Mouse (Mus musculus): Measurements from ENCODE around the gene Atrnl1. TPM values are rescaled to one million over a fixed set of nuclear protein-coding genes. Genes with fewer than 3 reads are reported as not detected.
A peak's percentile ranks its signal among the peaks of the same experiment; 100 is the strongest.

Atrnl1 gene
- polyA plus RNA-seq, 1 experiment from 2014 or later: 2.9 TPM

GRCm38 (mm10) chr19:57612179-57612472 lies 1.3 kb downstream of the Atrnl1 start:
- WGBS: 10% methylated on average over 2 of the region's 2 CpGs
- H3K4me1 ChIP-seq (replicated peaks; ENCODE audit: control insufficient read depth, insufficient read depth, low read length): peaks cover 9% of the 10 kb centered on the region; the same call in 1 of the 2 replicates
- H3K27me3 ChIP-seq (replicated peaks; ENCODE audit: control insufficient read depth, insufficient read depth, low read length): no peaks in the 10 kb centered on the region
- no peak for DNase-seq (ENCODE audit: low spot score)
- no peak for ATAC-seq (replicated peaks; ENCODE audit: low FRiP score)
- peak overlapping the region; percentile 99 for H3K4me2 ChIP-seq
- no peak overlapping the region for H3K27ac ChIP-seq (ENCODE audit: low read depth, low read length)
- no peaks in the 10 kb centered on the region for H3K9me3 ChIP-seq (ENCODE audit: control insufficient read depth, low read length)
- no peaks in the 10 kb centered on the region for H3K36me3 ChIP-seq (ENCODE audit: control insufficient read depth, insufficient read depth, low read length)
- peak overlapping the region; percentile 84 for H3K9ac ChIP-seq (ENCODE audit: low read depth, low read length)
- H3K4me3 ChIP-seq (ENCODE audit: low read depth, low read length): peak overlapping the region; percentile 89

GRCm38 (mm10) chr19:57615972-57616621 lies 5.3 kb downstream of the Atrnl1 start:
- 89% methylated on average over 9 of the region's 9 CpGs for WGBS
- no peak for ATAC-seq (replicated peaks; ENCODE audit: low FRiP score)
- DNase-seq (ENCODE audit: low spot score): no peak
- Histone ChIP-seq H3K27ac (ENCODE audit: low read depth, low read length) (no peak overlapping the region), H3K9ac (ENCODE audit: low read depth, low read length) (no peak overlapping the region), H3K9me3 (ENCODE audit: control insufficient read depth, low read length) (no peaks in the 10 kb centered on the region), H3K27me3 (replicated peaks; ENCODE audit: control insufficient read depth, insufficient read depth, low read length) (no peaks in the 10 kb centered on the region), H3K4me2 (no peak overlapping the region), H3K4me1 (replicated peaks; ENCODE audit: control insufficient read depth, insufficient read depth, low read length) (peaks cover 9% of the 10 kb centered on the region; the same call in 1 of the 2 replicates), H3K36me3 (ENCODE audit: control insufficient read depth, insufficient read depth, low read length) (no peaks in the 10 kb centered on the region), H3K4me3 (ENCODE audit: low read depth, low read length) (no peak overlapping the region)

GRCm38 (mm10) chr19:57619088-57619487 lies 8.3 kb downstream of the Atrnl1 start:
- no peak for DNase-seq (ENCODE audit: low spot score)
- Histone ChIP-seq H3K4me2 (no peak overlapping the region), H3K36me3 (ENCODE audit: control insufficient read depth, insufficient read depth, low read length) (no peaks in the 10 kb centered on the region), H3K9ac (ENCODE audit: low read depth, low read length) (no peak overlapping the region), H3K27me3 (replicated peaks; ENCODE audit: control insufficient read depth, insufficient read depth, low read length) (no peaks in the 10 kb centered on the region), H3K27ac (ENCODE audit: low read depth, low read length) (no peak overlapping the region), H3K4me1 (replicated peaks; ENCODE audit: control insufficient read depth, insufficient read depth, low read length) (no peaks in the 10 kb centered on the region), H3K4me3 (ENCODE audit: low read depth, low read length) (no peak overlapping the region), H3K9me3 (ENCODE audit: control insufficient read depth, low read length) (no peaks in the 10 kb centered on the region)
- 80% methylated on average over 9 of the region's 9 CpGs for WGBS
- no peak for ATAC-seq (replicated peaks; ENCODE audit: low FRiP score)

- no peaks in the 10 kb centered on the region for H3K4me1 ChIP-seq (replicated peaks; ENCODE audit: control insufficient read depth, insufficient read depth, low read length)
- no peak overlapping the region for H3K9ac ChIP-seq (ENCODE audit: low read depth, low read length)
- no peaks in the 10 kb centered on the region for H3K36me3 ChIP-seq (ENCODE audit: control insufficient read depth, insufficient read depth, low read length)
- DNase-seq (ENCODE audit: low spot score) (no peak), ATAC-seq (replicated peaks; ENCODE audit: low FRiP score) (no peak)
- H3K4me2 ChIP-seq: 0 out of 2 replicates have a peak overlapping the region, but pooled peaks have one; percentile 5
- no peak overlapping the region for H3K4me3 ChIP-seq (ENCODE audit: low read depth, low read length)
- WGBS: 59% methylated on average over 19 of the region's 19 CpGs
- H3K27me3 ChIP-seq (replicated peaks; ENCODE audit: control insufficient read depth, insufficient read depth, low read length): no peaks in the 10 kb centered on the region
- no peaks in the 10 kb centered on the region for H3K9me3 ChIP-seq (ENCODE audit: control insufficient read depth, low read length)
- H3K27ac ChIP-seq (ENCODE audit: low read depth, low read length): no peak overlapping the region
These were observed 11.0 kb downstream of the Atrnl1 start for GRCm38 (mm10) chr19:57621814-57622213.

- H3K27me3 ChIP-seq (replicated peaks; ENCODE audit: control insufficient read depth, insufficient read depth, low read length): no peaks in the 10 kb centered on the region
- H3K4me3 ChIP-seq (ENCODE audit: low read depth, low read length): no peak overlapping the region
- no peak overlapping the region for H3K9ac ChIP-seq (ENCODE audit: low read depth, low read length)
- H3K36me3 ChIP-seq (ENCODE audit: control insufficient read depth, insufficient read depth, low read length): no peaks in the 10 kb centered on the region
- ATAC-seq (replicated peaks; ENCODE audit: low FRiP score): no peak
- H3K9me3 ChIP-seq (ENCODE audit: control insufficient read depth, low read length): no peaks in the 10 kb centered on the region
- DNase-seq (ENCODE audit: low spot score): no peak
- H3K4me1 ChIP-seq (replicated peaks; ENCODE audit: control insufficient read depth, insufficient read depth, low read length): no peaks in the 10 kb centered on the region
- 92% methylated on average over 9 of the region's 9 CpGs for WGBS
- H3K27ac ChIP-seq (ENCODE audit: low read depth, low read length): no peak overlapping the region
- no peak overlapping the region for H3K4me2 ChIP-seq
These were observed 14.9 kb downstream of the Atrnl1 start for GRCm38 (mm10) chr19:57625738-57626137.

- 89% methylated on average over 8 of the region's 8 CpGs for WGBS
- no peaks in the 10 kb centered on the region for H3K4me1 ChIP-seq (replicated peaks; ENCODE audit: control insufficient read depth, insufficient read depth, low read length)
- H3K9me3 ChIP-seq (ENCODE audit: control insufficient read depth, low read length): no peaks in the 10 kb centered on the region
- H3K36me3 ChIP-seq (ENCODE audit: control insufficient read depth, insufficient read depth, low read length): no peaks in the 10 kb centered on the region
- H3K9ac ChIP-seq (ENCODE audit: low read depth, low read length): no peak overlapping the region
- H3K27me3 ChIP-seq (replicated peaks; ENCODE audit: control insufficient read depth, insufficient read depth, low read length): no peaks in the 10 kb centered on the region
- H3K27ac ChIP-seq (ENCODE audit: low read depth, low read length): no peak overlapping the region
- H3K4me3 ChIP-seq (ENCODE audit: low read depth, low read length): no peak overlapping the region
- DNase-seq (ENCODE audit: low spot score) (no peak), ATAC-seq (replicated peaks; ENCODE audit: low FRiP score) (no peak)
- no peak overlapping the region for H3K4me2 ChIP-seq
These were observed 16.4 kb downstream of the Atrnl1 start for GRCm38 (mm10) chr19:57627251-57627650.

- H3K9ac ChIP-seq (ENCODE audit: low read depth, low read length): no peak overlapping the region
- no peaks in the 10 kb centered on the region for H3K9me3 ChIP-seq (ENCODE audit: control insufficient read depth, low read length)
- H3K4me2 ChIP-seq: no peak overlapping the region
- 93% methylated on average over 21 of the region's 21 CpGs for WGBS
- no peak for ATAC-seq (replicated peaks; ENCODE audit: low FRiP score)
- DNase-seq (ENCODE audit: low spot score): no peak
- no peak overlapping the region for H3K4me3 ChIP-seq (ENCODE audit: low read depth, low read length)
- H3K27ac ChIP-seq (ENCODE audit: low read depth, low read length): no peak overlapping the region
- H3K4me1 ChIP-seq (replicated peaks; ENCODE audit: control insufficient read depth, insufficient read depth, low read length): no peaks in the 10 kb centered on the region
- no peaks in the 10 kb centered on the region for H3K36me3 ChIP-seq (ENCODE audit: control insufficient read depth, insufficient read depth, low read length)
- H3K27me3 ChIP-seq (replicated peaks; ENCODE audit: control insufficient read depth, insufficient read depth, low read length): no peaks in the 10 kb centered on the region
These were observed 31.7 kb downstream of the Atrnl1 start for GRCm38 (mm10) chr19:57642536-57642935.

GRCm38 (mm10) chr19:57642980-57643379 lies 32.1 kb downstream of the Atrnl1 start:
- H3K36me3 ChIP-seq (ENCODE audit: control insufficient read depth, insufficient read depth, low read length): no peaks in the 10 kb centered on the region
- no peak for DNase-seq (ENCODE audit: low spot score)
- no peak overlapping the region for H3K9ac ChIP-seq (ENCODE audit: low read depth, low read length)
- WGBS: 61% methylated on average over 2 of the region's 2 CpGs
- no peak overlapping the region for H3K27ac ChIP-seq (ENCODE audit: low read depth, low read length)
- no peak overlapping the region for H3K4me3 ChIP-seq (ENCODE audit: low read depth, low read length)
- H3K27me3 ChIP-seq (replicated peaks; ENCODE audit: control insufficient read depth, insufficient read depth, low read length): no peaks in the 10 kb centered on the region
- ATAC-seq (replicated peaks; ENCODE audit: low FRiP score): no peak
- no peaks in the 10 kb centered on the region for H3K4me1 ChIP-seq (replicated peaks; ENCODE audit: control insufficient read depth, insufficient read depth, low read length)
- no peak overlapping the region for H3K4me2 ChIP-seq
- H3K9me3 ChIP-seq (ENCODE audit: control insufficient read depth, low read length): no peaks in the 10 kb centered on the region

- 88% methylated on average over 14 of the region's 14 CpGs for WGBS
- H3K27ac ChIP-seq (ENCODE audit: low read depth, low read length): no peak overlapping the region
- no peaks in the 10 kb centered on the region for H3K9me3 ChIP-seq (ENCODE audit: control insufficient read depth, low read length)
- ATAC-seq (replicated peaks; ENCODE audit: low FRiP score): no peak
- H3K36me3 ChIP-seq (ENCODE audit: control insufficient read depth, insufficient read depth, low read length): no peaks in the 10 kb centered on the region; the same call in 1 of the 2 replicates
- no peak overlapping the region for H3K9ac ChIP-seq (ENCODE audit: low read depth, low read length)
- no peaks in the 10 kb centered on the region for H3K27me3 ChIP-seq (replicated peaks; ENCODE audit: control insufficient read depth, insufficient read depth, low read length)
- H3K4me2 ChIP-seq: no peak overlapping the region
- H3K4me3 ChIP-seq (ENCODE audit: low read depth, low read length): no peak overlapping the region
- H3K4me1 ChIP-seq (replicated peaks; ENCODE audit: control insufficient read depth, insufficient read depth, low read length): no peaks in the 10 kb centered on the region
- DNase-seq (ENCODE audit: low spot score): no peak
These were observed 37.5 kb downstream of the Atrnl1 start for GRCm38 (mm10) chr19:57648202-57648943.
